Mouse (Mus musculus): ENCODE results near the gene Def8.

- TF ChIP-seq CTCF (IDR thresholded peaks at IDR 0.05): no peak
- TF ChIP-seq POLR2A (IDR thresholded peaks at IDR 0.05; ENCODE audit: insufficient read depth, low read depth, low read length): no peak
- no peak for TF ChIP-seq EP300 (IDR thresholded peaks at IDR 0.05; ENCODE audit: insufficient read depth, low read depth, low read length)
These were observed 22.7 kb downstream of the Def8 start for GRCm38 (mm10) chr8:123445981-123446380.

All from heart, adult 2 months (tissue).